Mouse (Mus musculus) megakaryocyte, embryonic 14.5 days (primary cell): Measurements from ENCODE around the gene Raf1.

Experiments used
- FLI1 ChIP-seq: IDR thresholded peaks from 2 replicates; pipeline ENCODE4 v1.6.1; 2012; ENCODE audit warnings: low read length, inconsistent platforms, mixed read lengths
- GATA1 ChIP-seq: IDR thresholded peaks from 3 replicates; pipeline ENCODE4 v1.6.1; 2012; ENCODE audit warnings: mixed read lengths, low read length, inconsistent platforms, borderline replicate concordance

DNA sequence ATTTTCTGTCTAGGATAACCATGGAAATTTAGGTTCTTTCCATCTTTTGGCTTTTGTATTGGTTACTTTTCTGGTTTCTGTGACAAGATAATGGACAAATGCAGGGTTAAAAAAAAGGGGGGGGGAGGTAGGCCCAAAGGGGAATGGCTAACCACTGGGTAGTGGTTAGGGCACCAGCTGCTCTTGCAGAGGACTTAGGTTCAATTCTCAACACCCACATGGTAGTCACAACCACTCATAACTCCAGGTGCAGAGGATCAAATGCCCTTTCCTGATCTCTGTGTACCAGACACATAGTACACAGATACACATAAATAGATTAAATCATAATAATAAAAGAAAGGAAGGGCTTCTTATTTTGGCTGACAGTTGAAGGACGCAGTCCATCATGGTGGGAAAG, 1.6 kb upstream of the Raf1 start:
- no peak for TF ChIP-seq GATA1
- TF ChIP-seq FLI1: no peak
